Mouse (Mus musculus): Measurements from ENCODE around the gene Vsir. TPM values are rescaled to one million over a fixed set of nuclear protein-coding genes. Genes with fewer than 3 reads are reported as not detected.

The Vsir gene
- polyA plus RNA-seq (2016; fragmentation: Nextera tagmentation; extraction: Ambion mirVana): 1.00 and 1.3 TPM in 2 replicates

DNA sequence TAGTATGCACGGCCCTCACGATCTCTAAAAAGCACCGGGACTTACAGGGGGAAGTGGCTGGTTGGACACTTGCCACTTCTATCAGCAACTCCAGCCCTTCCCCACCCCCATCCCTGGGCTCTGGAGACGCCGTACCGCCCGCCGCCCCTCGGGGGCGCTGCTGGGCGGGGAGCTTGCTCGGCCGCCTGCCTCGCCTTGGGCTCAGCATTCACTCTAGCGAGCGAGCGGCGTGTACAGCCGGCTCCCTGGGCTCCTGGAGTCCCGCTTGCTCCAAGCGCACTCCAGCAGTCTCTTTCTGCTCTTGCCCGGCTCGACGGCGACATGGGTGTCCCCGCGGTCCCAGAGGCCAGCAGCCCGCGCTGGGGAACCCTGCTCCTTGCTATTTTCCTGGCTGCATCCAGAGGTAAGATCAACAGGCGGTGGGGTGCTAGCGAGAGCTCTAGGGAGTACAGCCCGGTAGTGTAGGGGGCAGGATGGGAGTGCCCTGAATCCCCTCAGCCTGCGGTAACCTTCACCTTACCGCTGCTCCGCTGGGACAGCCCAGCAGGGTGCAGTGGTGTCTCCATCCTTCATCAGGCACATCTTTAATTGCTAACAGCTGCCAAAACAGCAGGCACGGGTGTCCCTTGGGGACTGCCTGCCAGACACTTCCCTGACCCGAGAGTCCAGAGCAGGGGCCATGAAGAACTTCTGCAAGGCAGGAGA is at the start of gene Vsir:
TSS of gene Vsir (plus strand) at position 151 of the 705 bp plus-strand sequence.
- Histone ChIP-seq H3K9me3 (no peaks in the 10 kb centered on the region), H3K36me3 (replicated peaks) (no peaks in the 10 kb centered on the region), H3K9ac (peak within 1 kb of the TSS; percentile 34; the same call in 1 of the 2 replicates), H3K27ac (no peak within 1 kb of the TSS), H3K27me3 (peaks cover 36% of the 10 kb centered on the region), H3K4me2 (peak within 1 kb of the TSS; percentile 50), H3K4me1 (peaks cover 36% of the 10 kb centered on the region), H3K4me3 (replicated peaks) (peak within 1 kb of the TSS; percentile 29)
- peak; percentile 57; the same call in 1 of the 2 replicates for ATAC-seq (ENCODE audit: low FRiP score)
- 0% methylated on average over 37 of the region's 37 CpGs for WGBS

GRCm38 (mm10) chr10:60299636-60300035 is 47.0 kb upstream of the Vsir start:
- 93% methylated on average over 12 of the region's 12 CpGs for WGBS
- H3K4me3 ChIP-seq (replicated peaks): no peak overlapping the region
- ATAC-seq (ENCODE audit: low FRiP score): no peak
- H3K9me3 ChIP-seq: no peaks in the 10 kb centered on the region
- H3K4me2 ChIP-seq: no peak overlapping the region
- no peak overlapping the region for H3K27ac ChIP-seq
- no peaks in the 10 kb centered on the region; the same call in 1 of the 2 replicates for H3K4me1 ChIP-seq
- peaks cover 82% of the 10 kb centered on the region for H3K36me3 ChIP-seq (replicated peaks)
- no peak overlapping the region for H3K9ac ChIP-seq
- no peaks in the 10 kb centered on the region for H3K27me3 ChIP-seq

DNA sequence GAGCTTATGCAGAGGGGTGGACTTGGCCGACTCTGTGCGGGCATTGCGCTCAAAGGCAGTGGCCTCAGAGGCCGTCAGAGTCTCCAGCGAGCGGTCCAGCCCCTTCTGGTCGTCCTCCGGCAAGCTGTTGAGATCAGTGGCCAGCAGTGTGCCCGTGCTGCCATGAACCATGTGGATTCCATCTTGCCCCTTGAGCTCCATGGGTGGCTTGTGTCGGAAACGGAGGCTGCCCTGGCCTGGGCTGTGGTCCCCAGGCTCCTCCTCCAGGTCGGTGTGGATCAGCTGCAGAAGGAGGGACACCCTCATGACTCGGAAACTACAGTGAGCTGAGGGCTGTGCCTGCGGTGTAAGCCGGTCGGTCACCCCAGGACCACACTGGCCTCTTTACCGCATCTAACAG is 43.2 kb upstream of the Vsir start:
- no peak overlapping the region for H3K9ac ChIP-seq
- peaks cover 52% of the 10 kb centered on the region for H3K36me3 ChIP-seq (replicated peaks)
- no peaks in the 10 kb centered on the region for H3K9me3 ChIP-seq
- no peak overlapping the region for H3K4me3 ChIP-seq (replicated peaks)
- ATAC-seq (ENCODE audit: low FRiP score): no peak
- 0 out of 2 replicates have a peak overlapping the region, but pooled peaks have one; percentile 8 for H3K27ac ChIP-seq
- no peak overlapping the region for H3K4me2 ChIP-seq
- H3K27me3 ChIP-seq: no peaks in the 10 kb centered on the region
- WGBS: 89% methylated on average over 17 of the region's 17 CpGs
- H3K4me1 ChIP-seq: peaks cover 4% of the 10 kb centered on the region

- H3K9me3 ChIP-seq: no peaks in the 10 kb centered on the region
- H3K27ac ChIP-seq: no peak overlapping the region
- H3K4me3 ChIP-seq (replicated peaks): no peak overlapping the region
- no peak overlapping the region for H3K9ac ChIP-seq
- ATAC-seq (ENCODE audit: low FRiP score): peak; percentile 84
- H3K27me3 ChIP-seq: no peaks in the 10 kb centered on the region
- H3K4me2 ChIP-seq: no peak overlapping the region
- peaks cover 36% of the 10 kb centered on the region for H3K36me3 ChIP-seq (replicated peaks)
- 68% methylated on average over 15 of the region's 15 CpGs for WGBS
- peaks cover 4% of the 10 kb centered on the region for H3K4me1 ChIP-seq
Measured at GRCm38 (mm10) chr10:60304854-60305628, 41.6 kb upstream of the Vsir start.

DNA sequence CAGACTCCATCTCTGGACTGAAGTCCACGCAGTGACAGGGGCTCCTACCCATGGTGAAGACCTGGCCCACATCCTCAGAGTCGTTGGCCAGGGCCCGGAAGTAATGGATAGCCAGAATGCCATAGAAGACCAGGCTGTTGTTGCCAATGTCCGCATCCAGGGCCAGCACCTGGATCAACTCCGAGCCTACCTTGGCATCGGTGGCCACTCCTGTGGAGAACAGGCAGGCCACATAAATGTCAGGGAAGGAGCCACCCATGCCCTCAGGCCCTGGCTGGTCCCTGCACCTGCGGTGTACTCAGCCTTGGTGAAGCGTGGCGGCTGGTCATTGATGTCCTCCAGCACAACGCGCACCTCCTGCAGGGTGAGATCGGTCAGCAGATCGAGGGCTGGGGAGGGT is 36.0 kb upstream of the Vsir start:
- no peak overlapping the region for H3K27ac ChIP-seq
- H3K27me3 ChIP-seq: no peaks in the 10 kb centered on the region
- H3K9ac ChIP-seq: no peak overlapping the region
- no peak overlapping the region for H3K4me2 ChIP-seq
- H3K9me3 ChIP-seq: no peaks in the 10 kb centered on the region
- H3K4me3 ChIP-seq (replicated peaks): no peak overlapping the region
- no peaks in the 10 kb centered on the region for H3K36me3 ChIP-seq (replicated peaks)
- no peaks in the 10 kb centered on the region for H3K4me1 ChIP-seq
- 92% methylated on average over 13 of the region's 13 CpGs for WGBS
- no peak for ATAC-seq (ENCODE audit: low FRiP score)

DNA sequence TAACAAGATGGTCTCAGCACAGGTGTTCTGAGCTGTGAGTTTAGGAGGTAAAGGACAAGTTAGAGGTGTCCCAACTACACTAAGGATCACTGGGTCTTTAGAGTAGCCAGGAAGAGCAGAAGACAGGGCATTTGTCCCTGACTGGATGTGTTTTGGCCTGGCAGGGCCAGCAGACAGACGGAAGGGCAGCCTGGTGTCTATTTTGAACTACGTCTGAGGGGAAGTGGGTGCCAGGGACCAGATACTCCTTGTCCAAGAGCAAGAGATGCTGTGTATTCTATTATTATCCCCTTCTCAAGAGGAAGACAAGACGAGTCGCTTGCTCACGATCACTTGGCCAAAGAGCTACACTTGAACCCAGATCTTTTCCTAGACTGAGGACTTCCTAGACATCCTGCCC is 33.0 kb upstream of the Vsir start:
- 93% methylated on average over 5 of the region's 5 CpGs for WGBS
- Histone ChIP-seq H3K27me3 (no peaks in the 10 kb centered on the region), H3K4me3 (replicated peaks) (no peak overlapping the region), H3K9ac (no peak overlapping the region), H3K27ac (no peak overlapping the region), H3K4me2 (no peak overlapping the region), H3K36me3 (replicated peaks) (no peaks in the 10 kb centered on the region), H3K4me1 (no peaks in the 10 kb centered on the region), H3K9me3 (no peaks in the 10 kb centered on the region)
- ATAC-seq (ENCODE audit: low FRiP score): no peak

DNA sequence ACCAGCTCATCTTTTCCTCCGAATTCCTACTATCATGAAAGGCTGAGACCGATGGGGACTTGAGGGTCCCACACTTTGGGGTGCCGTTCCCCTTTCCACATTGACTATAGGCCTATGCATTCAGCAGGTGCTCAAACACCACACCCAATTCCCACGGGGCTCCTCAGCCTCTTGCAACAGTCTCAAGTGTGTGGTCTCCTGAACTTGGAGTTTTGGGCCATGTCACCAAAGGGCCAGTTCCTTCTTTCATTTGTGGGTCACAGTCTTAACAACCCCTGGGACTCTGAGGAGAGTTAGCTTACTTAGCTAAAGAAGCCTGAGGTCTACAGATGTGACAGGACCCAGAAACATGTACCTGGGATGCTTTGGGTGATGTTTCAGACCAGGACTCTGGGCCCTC is 30.5 kb upstream of the Vsir start:
- no peak overlapping the region for H3K4me2 ChIP-seq
- no peak for ATAC-seq (ENCODE audit: low FRiP score)
- no peak overlapping the region for H3K4me3 ChIP-seq (replicated peaks)
- H3K9me3 ChIP-seq: no peaks in the 10 kb centered on the region
- no peaks in the 10 kb centered on the region for H3K27me3 ChIP-seq
- H3K36me3 ChIP-seq (replicated peaks): no peaks in the 10 kb centered on the region
- H3K27ac ChIP-seq: no peak overlapping the region
- WGBS: 91% methylated on average over 4 of the region's 4 CpGs
- no peaks in the 10 kb centered on the region for H3K4me1 ChIP-seq
- no peak overlapping the region for H3K9ac ChIP-seq

DNA sequence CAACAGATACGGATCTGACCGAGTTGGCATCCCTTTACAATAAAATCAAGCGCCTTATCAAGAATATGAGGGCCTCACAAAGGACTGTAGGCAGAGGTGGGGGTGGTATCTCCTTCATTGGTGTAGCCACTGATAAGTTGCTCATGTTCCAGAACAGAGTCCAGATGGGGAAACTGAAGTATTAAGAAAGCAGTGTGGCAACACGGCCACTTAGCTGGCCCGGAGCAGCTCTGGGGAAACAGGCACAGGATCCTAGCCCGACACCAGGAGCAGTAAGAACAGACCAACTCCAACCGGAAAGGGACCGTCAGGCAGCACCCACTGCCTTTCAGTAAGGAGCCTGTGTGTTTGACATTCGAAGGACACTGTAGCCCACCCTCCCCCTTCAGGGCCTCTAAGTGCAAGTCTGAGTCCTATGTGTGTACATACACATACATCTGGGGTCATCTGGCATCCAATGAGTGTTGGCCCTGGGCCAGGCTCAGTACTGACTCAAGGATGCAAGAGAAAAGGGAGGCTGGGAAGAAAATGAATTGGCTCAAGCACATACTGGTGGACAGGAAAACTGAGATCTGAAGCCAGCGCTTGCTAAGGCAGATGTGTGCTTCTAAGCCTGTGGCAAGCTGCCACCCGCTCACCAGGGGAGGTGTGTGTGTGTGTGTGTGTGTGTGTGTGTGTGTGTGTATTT is 17.5 kb upstream of the Vsir start:
- 87% methylated on average over 11 of the region's 11 CpGs for WGBS
- H3K4me2 ChIP-seq: no peak overlapping the region
- H3K9me3 ChIP-seq: no peaks in the 10 kb centered on the region
- H3K9ac ChIP-seq: no peak overlapping the region
- H3K4me3 ChIP-seq (replicated peaks): no peak overlapping the region
- no peaks in the 10 kb centered on the region for H3K36me3 ChIP-seq (replicated peaks)
- H3K27me3 ChIP-seq: no peaks in the 10 kb centered on the region; the same call in 1 of the 2 replicates
- no peak for ATAC-seq (ENCODE audit: low FRiP score)
- peaks cover 3% of the 10 kb centered on the region; the same call in 1 of the 2 replicates for H3K4me1 ChIP-seq
- H3K27ac ChIP-seq: no peak overlapping the region

DNA sequence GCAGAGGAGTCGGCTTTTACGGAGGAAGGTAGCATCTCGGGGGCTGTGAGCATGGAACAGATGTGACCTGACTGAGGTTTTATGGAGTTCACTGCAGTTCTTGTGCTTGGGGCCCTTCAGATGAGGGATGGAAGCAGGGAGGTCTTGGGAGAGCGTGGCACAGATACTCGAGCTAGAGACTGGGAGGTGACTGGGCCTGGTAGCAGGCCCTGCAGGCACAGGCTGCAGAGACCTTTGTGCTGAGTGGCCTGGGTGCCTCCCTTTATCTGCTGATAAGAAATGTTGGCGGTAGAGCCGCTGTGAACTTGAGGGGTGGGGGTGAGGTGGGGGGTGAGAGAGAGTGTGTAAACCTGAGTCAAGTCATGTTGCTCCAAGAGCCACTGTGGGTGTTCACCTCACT is 12.1 kb upstream of the Vsir start:
- no peak for ATAC-seq (ENCODE audit: low FRiP score)
- H3K9me3 ChIP-seq: no peaks in the 10 kb centered on the region
- H3K4me2 ChIP-seq: no peak overlapping the region
- H3K36me3 ChIP-seq (replicated peaks): no peaks in the 10 kb centered on the region
- H3K4me1 ChIP-seq: no peaks in the 10 kb centered on the region
- H3K27ac ChIP-seq: no peak overlapping the region
- no peaks in the 10 kb centered on the region; the same call in 1 of the 2 replicates for H3K27me3 ChIP-seq
- no peak overlapping the region for H3K4me3 ChIP-seq (replicated peaks)
- H3K9ac ChIP-seq: no peak overlapping the region
- WGBS: 88% methylated on average over 7 of the region's 7 CpGs

DNA sequence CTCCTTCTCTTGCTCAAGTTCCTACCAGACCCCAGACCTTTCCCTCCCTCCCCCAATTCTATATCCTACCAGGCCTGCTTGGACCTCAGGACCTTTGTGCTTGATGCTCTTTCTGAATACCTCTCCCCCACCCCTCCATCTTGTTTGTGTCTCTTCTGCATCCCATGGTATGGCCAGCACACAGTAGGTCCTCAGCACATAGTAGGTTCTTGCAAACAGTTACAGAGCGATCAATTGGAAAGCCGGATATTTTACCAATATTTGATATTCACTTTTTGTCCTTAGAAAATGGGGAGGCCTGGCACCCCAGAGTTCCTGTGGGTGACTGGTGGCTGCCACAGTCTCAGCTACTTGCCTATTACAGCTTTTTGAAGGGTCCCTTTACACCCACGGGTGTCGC is 11.6 kb upstream of the Vsir start:
- H3K27me3 ChIP-seq: no peaks in the 10 kb centered on the region; the same call in 1 of the 2 replicates
- H3K9me3 ChIP-seq: no peaks in the 10 kb centered on the region
- ATAC-seq (ENCODE audit: low FRiP score): no peak
- H3K9ac ChIP-seq: no peak overlapping the region
- no peak overlapping the region for H3K4me3 ChIP-seq (replicated peaks)
- H3K4me1 ChIP-seq: no peaks in the 10 kb centered on the region
- H3K36me3 ChIP-seq (replicated peaks): no peaks in the 10 kb centered on the region
- H3K4me2 ChIP-seq: no peak overlapping the region
- H3K27ac ChIP-seq: no peak overlapping the region
- WGBS: 96% methylated on average over 4 of the region's 4 CpGs

GRCm38 (mm10) chr10:60341528-60341927 is 5.1 kb upstream of the Vsir start:
- H3K4me1 ChIP-seq: peaks cover 12% of the 10 kb centered on the region
- ATAC-seq (ENCODE audit: low FRiP score): no peak
- no peak overlapping the region for H3K4me2 ChIP-seq
- H3K36me3 ChIP-seq (replicated peaks): no peaks in the 10 kb centered on the region
- WGBS: 80% methylated on average over 9 of the region's 9 CpGs
- H3K9ac ChIP-seq: no peak overlapping the region
- H3K27ac ChIP-seq: no peak overlapping the region
- H3K27me3 ChIP-seq: peaks cover 8% of the 10 kb centered on the region
- no peaks in the 10 kb centered on the region for H3K9me3 ChIP-seq
- H3K4me3 ChIP-seq (replicated peaks): no peak overlapping the region

DNA sequence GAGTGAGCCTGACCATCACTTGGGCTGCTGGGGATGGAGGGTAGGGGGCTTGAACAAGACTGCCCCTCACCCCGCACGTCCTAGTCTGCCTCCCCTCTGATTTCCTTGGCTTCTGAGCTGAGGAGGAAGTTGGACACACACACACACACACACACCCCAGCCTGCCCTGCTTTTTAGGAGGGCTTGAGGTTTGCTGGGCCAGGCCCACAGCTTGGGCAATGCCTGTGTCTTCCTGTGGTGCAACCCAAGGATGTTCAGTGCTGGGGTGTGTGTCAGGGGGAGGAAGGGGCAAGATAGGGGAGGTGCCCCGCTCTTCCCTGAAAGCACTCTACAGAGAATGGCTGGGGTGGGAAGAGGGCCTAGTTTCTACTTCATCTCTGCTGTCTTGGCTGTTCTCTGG is 2.5 kb upstream of the Vsir start:
- H3K9me3 ChIP-seq: no peaks in the 10 kb centered on the region
- H3K36me3 ChIP-seq (replicated peaks): no peaks in the 10 kb centered on the region
- no peak overlapping the region for H3K4me2 ChIP-seq
- no peak overlapping the region for H3K9ac ChIP-seq
- WGBS: 93% methylated on average over 3 of the region's 3 CpGs
- H3K4me1 ChIP-seq: peaks cover 23% of the 10 kb centered on the region
- H3K27ac ChIP-seq: no peak overlapping the region
- peaks cover 32% of the 10 kb centered on the region for H3K27me3 ChIP-seq
- H3K4me3 ChIP-seq (replicated peaks): no peak overlapping the region
- ATAC-seq (ENCODE audit: low FRiP score): no peak
